Mouse (Mus musculus): ENCODE results near the gene Ssu2. TPM values are rescaled to one million over a fixed set of nuclear protein-coding genes. Genes with fewer than 3 reads are reported as not detected.

Ssu2 gene
- total and polyA plus RNA-seq, 3 experiments: not detected

- H3K27ac ChIP-seq (ENCODE audit: insufficient read depth, low read depth): no peak overlapping the region
- H3K4me2 ChIP-seq (ENCODE audit: insufficient read depth, low read depth, poor library complexity, severe bottlenecking): no peak overlapping the region
- dilution Hi-C loops (cut with MboI; ENCODE audit: extremely low pct_ligation_motif_present, extremely low pct_unique_long_range_greater_than_20kb, low sequenced_read_pairs) (no loop called here), in situ Hi-C loops (cut with MboI; ENCODE audit: low pct_ligation_motif_present, low pct_unique_long_range_greater_than_20kb, low sequenced_read_pairs) (no loop called here)
- no peak for DNase-seq (ENCODE audit: extremely low read depth)
- no peaks in the 10 kb centered on the region for H3K9me3 ChIP-seq (replicated peaks; ENCODE audit: low read length)
- no peaks in the 10 kb centered on the region for H3K4me1 ChIP-seq (ENCODE audit: control insufficient read depth in 1 of 2, insufficient read depth in 2 of 2)
- TF ChIP-seq BHLHE40 (IDR thresholded peaks at IDR 0.05; ENCODE audit: low read depth, low read length) (no peak), JUND (conservative IDR thresholded peaks at IDR 0.05; ENCODE audit: low read depth, low read length) (no peak), PAX5 (IDR thresholded peaks at IDR 0.05; ENCODE audit: low read length) (no peak), MAX (IDR thresholded peaks at IDR 0.05; ENCODE audit: low read length) (no peak), MAFK (IDR thresholded peaks at IDR 0.05; ENCODE audit: insufficient replicate concordance, low read length) (no peak), MAZ (IDR thresholded peaks at IDR 0.05; ENCODE audit: low read depth, low read length) (no peak), ETS1 (conservative IDR thresholded peaks at IDR 0.05; ENCODE audit: low read depth, low read length) (no peak), CHD1 (IDR thresholded peaks at IDR 0.05; ENCODE audit: low read depth, low read length) (no peak), CHD2 (IDR thresholded peaks at IDR 0.05; ENCODE audit: low read length) (no peak), KAT2A (IDR thresholded peaks at IDR 0.05; ENCODE audit: insufficient replicate concordance, low read length) (no peak), ELF1 (IDR thresholded peaks at IDR 0.05; ENCODE audit: low read depth, low read length) (no peak), POLR2AphosphoS2 (IDR thresholded peaks at IDR 0.05; ENCODE audit: low read depth, low read length) (no peak), POLR2A (IDR thresholded peaks at IDR 0.05; ENCODE audit: low read depth, low read length) (no peak), NELFE (IDR thresholded peaks at IDR 0.05; ENCODE audit: low read depth, low read length) (no peak), SIN3A (IDR thresholded peaks at IDR 0.05; ENCODE audit: low read length) (no peak)
- H3K4me3 ChIP-seq (replicated peaks in 1 of 3; ENCODE audit: low read depth in 2 of 3, low read length in 2 of 3, poor library complexity in 1 of 3): no peak overlapping the region
- no peak overlapping the region for H3K9ac ChIP-seq (ENCODE audit: insufficient read depth, low read depth)
- peaks cover 13% of the 10 kb centered on the region for H3K27me3 ChIP-seq (replicated peaks)
- no peaks in the 10 kb centered on the region for H3K36me3 ChIP-seq (replicated peaks in 1 of 2; ENCODE audit: control insufficient read depth in 1 of 2, insufficient read depth in 1 of 2, low read length in 1 of 2)
- no peaks in the 10 kb centered on the region for H3K79me2 ChIP-seq (replicated peaks; ENCODE audit: control insufficient read depth, extremely low read depth, insufficient read depth, poor library complexity, severe bottlenecking)
These were observed 62.6 kb downstream of the Ssu2 start for GRCm38 (mm10) chr6:112325213-112325612.

- no peaks in the 10 kb centered on the region for H3K9me3 ChIP-seq (replicated peaks; ENCODE audit: low read length)
- in situ Hi-C loops (cut with MboI; ENCODE audit: low pct_ligation_motif_present, low pct_unique_long_range_greater_than_20kb, low sequenced_read_pairs): no loop called here
- dilution Hi-C loops (cut with MboI; ENCODE audit: extremely low pct_ligation_motif_present, extremely low pct_unique_long_range_greater_than_20kb, low sequenced_read_pairs): no loop called here
- H3K36me3 ChIP-seq (replicated peaks in 1 of 2; ENCODE audit: control insufficient read depth in 1 of 2, insufficient read depth in 1 of 2, low read length in 1 of 2): no peaks in the 10 kb centered on the region
- H3K4me2 ChIP-seq (ENCODE audit: insufficient read depth, low read depth, poor library complexity, severe bottlenecking): no peak overlapping the region
- DNase-seq (ENCODE audit: extremely low read depth): no peak
- no peak overlapping the region for H3K4me3 ChIP-seq (replicated peaks in 1 of 3; ENCODE audit: low read depth in 2 of 3, low read length in 2 of 3, poor library complexity in 1 of 3)
- H3K4me1 ChIP-seq (ENCODE audit: control insufficient read depth in 1 of 2, insufficient read depth in 2 of 2): no peaks in the 10 kb centered on the region
- H3K27me3 ChIP-seq (replicated peaks): peaks cover 9% of the 10 kb centered on the region
- TF ChIP-seq USF1 (IDR thresholded peaks at IDR 0.05; ENCODE audit: low read depth, low read length) (no peak), ZKSCAN1 (IDR thresholded peaks at IDR 0.05; ENCODE audit: borderline replicate concordance, low read depth, low read length) (no peak), MYC (IDR thresholded peaks at IDR 0.05; ENCODE audit: low read depth, low read length) (no peak), PAX5 (IDR thresholded peaks at IDR 0.05; ENCODE audit: low read length) (no peak), MEF2A (IDR thresholded peaks at IDR 0.05; ENCODE audit: borderline replicate concordance, low read depth, low read length) (no peak), POLR2AphosphoS2 (IDR thresholded peaks at IDR 0.05; ENCODE audit: low read depth, low read length) (no peak)
- no peak overlapping the region for H3K27ac ChIP-seq (ENCODE audit: insufficient read depth, low read depth)
- no peaks in the 10 kb centered on the region for H3K79me2 ChIP-seq (replicated peaks; ENCODE audit: control insufficient read depth, extremely low read depth, insufficient read depth, poor library complexity, severe bottlenecking)
- H3K9ac ChIP-seq (ENCODE audit: insufficient read depth, low read depth): no peak overlapping the region
These were observed 64.9 kb downstream of the Ssu2 start for GRCm38 (mm10) chr6:112322916-112323315.
